Mouse (Mus musculus): ENCODE data around the gene Usp13. TPM values are rescaled to one million over a fixed set of nuclear protein-coding genes. Genes with fewer than 3 reads are reported as not detected.

Usp13 gene
- polyA plus RNA-seq (2012; rRNA removed), result 0.10 and 0.30 TPM in 2 replicates

- Histone ChIP-seq H3K36me3 (ENCODE audit: control insufficient read depth, insufficient read depth, low read length) (no peaks in the 10 kb centered on the region), H3K4me3 (ENCODE audit: low read depth, low read length) (peak within 1 kb of the TSS; percentile 60), H3K27ac (ENCODE audit: insufficient read depth, low read depth, low read length) (no peak within 1 kb of the TSS), H3K27me3 (ENCODE audit: control insufficient read depth, insufficient read depth, low read length) (peaks cover 2% of the 10 kb centered on the region; the same call in 1 of the 2 replicates), H3K4me1 (ENCODE audit: control insufficient read depth, insufficient read depth, insufficient read length, low read length) (no peaks in the 10 kb centered on the region)
- TF ChIP-seq POLR2A (IDR thresholded peaks at IDR 0.05; ENCODE audit: low read depth, low read length), result no peak
- no peak for TF ChIP-seq CTCF (IDR thresholded peaks at IDR 0.05; ENCODE audit: extremely low read depth, insufficient read length, insufficient replicate concordance, low read depth, low read length)
- 2% methylated on average over 84 of the region's 84 CpGs for WGBS
Measured at GRCm38 (mm10) chr3:32817357-32818326, at the start of gene Usp13. Gene Usp13, plus strand, starts transcription at chr3:32817546.

DNA sequence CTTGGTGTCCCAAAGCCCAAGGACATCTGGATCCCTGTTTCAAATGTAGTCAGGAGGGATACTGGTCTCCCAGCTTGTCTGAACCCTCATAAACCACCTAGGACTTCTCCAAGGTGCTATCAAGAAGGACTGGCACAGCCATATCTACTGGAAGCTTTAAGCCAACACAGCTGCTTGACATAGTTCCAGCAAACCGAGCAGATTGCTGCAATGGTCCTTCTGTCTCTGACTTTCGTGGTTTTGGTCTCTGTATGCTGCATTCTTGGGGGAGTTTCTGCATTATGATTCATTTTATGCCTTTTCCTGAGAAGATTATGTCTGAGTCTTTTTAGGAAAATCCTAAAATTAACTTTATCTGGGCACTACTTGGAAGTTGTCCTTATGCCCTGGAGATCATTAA is 46.6 kb upstream of the Usp13 start:
- no peaks in the 10 kb centered on the region for H3K36me3 ChIP-seq (ENCODE audit: control insufficient read depth, insufficient read depth, low read length)
- H3K27me3 ChIP-seq (ENCODE audit: control insufficient read depth, insufficient read depth, low read length), result no peaks in the 10 kb centered on the region
- WGBS, result 38% methylated on average over 2 of the region's 2 CpGs
- no peak overlapping the region for H3K27ac ChIP-seq (ENCODE audit: insufficient read depth, low read depth, low read length)
- H3K4me3 ChIP-seq (ENCODE audit: low read depth, low read length), result no peak overlapping the region
- TF ChIP-seq POLR2A (IDR thresholded peaks at IDR 0.05; ENCODE audit: low read depth, low read length), result no peak
- no peak for TF ChIP-seq CTCF (IDR thresholded peaks at IDR 0.05; ENCODE audit: extremely low read depth, insufficient read length, insufficient replicate concordance, low read depth, low read length)
- H3K4me1 ChIP-seq (ENCODE audit: control insufficient read depth, insufficient read depth, insufficient read length, low read length), result no peaks in the 10 kb centered on the region

- Histone ChIP-seq H3K4me1 (ENCODE audit: control insufficient read depth, insufficient read depth, insufficient read length, low read length) (no peaks in the 10 kb centered on the region), H3K36me3 (ENCODE audit: control insufficient read depth, insufficient read depth, low read length) (no peaks in the 10 kb centered on the region), H3K27me3 (ENCODE audit: control insufficient read depth, insufficient read depth, low read length) (peaks cover 2% of the 10 kb centered on the region; the same call in 1 of the 2 replicates), H3K27ac (ENCODE audit: insufficient read depth, low read depth, low read length) (no peak overlapping the region), H3K4me3 (ENCODE audit: low read depth, low read length) (peak overlapping the region; percentile 60)
- TF ChIP-seq CTCF (IDR thresholded peaks at IDR 0.05; ENCODE audit: extremely low read depth, insufficient read length, insufficient replicate concordance, low read depth, low read length) (no peak), POLR2A (IDR thresholded peaks at IDR 0.05; ENCODE audit: low read depth, low read length) (no peak)
- WGBS, result 5% methylated on average over 9 of the region's 9 CpGs
Measured at GRCm38 (mm10) chr3:32817001-32817356, 367 bp upstream of the Usp13 start.

GRCm38 (mm10) chr3:32818327-32818900 is 1.1 kb downstream of the Usp13 start:
- Histone ChIP-seq H3K4me3 (ENCODE audit: low read depth, low read length) (no peak overlapping the region), H3K36me3 (ENCODE audit: control insufficient read depth, insufficient read depth, low read length) (no peaks in the 10 kb centered on the region), H3K27me3 (ENCODE audit: control insufficient read depth, insufficient read depth, low read length) (peaks cover 2% of the 10 kb centered on the region; the same call in 1 of the 2 replicates), H3K4me1 (ENCODE audit: control insufficient read depth, insufficient read depth, insufficient read length, low read length) (no peaks in the 10 kb centered on the region), H3K27ac (ENCODE audit: insufficient read depth, low read depth, low read length) (no peak overlapping the region)
- no peak for TF ChIP-seq CTCF (IDR thresholded peaks at IDR 0.05; ENCODE audit: extremely low read depth, insufficient read length, insufficient replicate concordance, low read depth, low read length)
- TF ChIP-seq POLR2A (IDR thresholded peaks at IDR 0.05; ENCODE audit: low read depth, low read length), result no peak
- 9% methylated on average over 12 of the region's 12 CpGs for WGBS

DNA sequence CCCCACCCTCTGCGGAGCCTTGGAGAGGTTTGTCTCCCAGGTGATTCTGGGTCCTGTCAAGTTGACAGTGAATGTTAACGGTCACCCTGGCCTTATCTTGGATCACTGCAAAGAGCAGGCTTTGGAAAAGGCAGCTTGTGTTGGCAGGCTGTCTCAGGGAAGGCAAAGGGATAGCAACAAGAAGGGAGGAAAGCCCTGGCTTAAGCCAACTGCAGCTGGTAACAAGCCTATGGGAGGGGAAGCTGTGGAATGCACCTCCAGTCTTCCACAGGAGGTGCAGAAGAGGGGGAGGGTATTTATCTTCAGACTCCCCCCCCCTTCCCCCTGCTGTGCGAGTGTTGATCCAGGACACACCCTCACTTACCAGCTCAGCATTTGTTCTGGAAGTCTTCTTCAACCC is 5.3 kb downstream of the Usp13 start:
- Histone ChIP-seq H3K27me3 (ENCODE audit: control insufficient read depth, insufficient read depth, low read length) (0 out of 2 replicates have a peak, but pooled peaks cover 2% of the 10 kb centered on the region), H3K4me3 (ENCODE audit: low read depth, low read length) (no peak overlapping the region), H3K4me1 (ENCODE audit: control insufficient read depth, insufficient read depth, insufficient read length, low read length) (no peaks in the 10 kb centered on the region), H3K36me3 (ENCODE audit: control insufficient read depth, insufficient read depth, low read length) (no peaks in the 10 kb centered on the region), H3K27ac (ENCODE audit: insufficient read depth, low read depth, low read length) (no peak overlapping the region)
- TF ChIP-seq CTCF (IDR thresholded peaks at IDR 0.05; ENCODE audit: extremely low read depth, insufficient read length, insufficient replicate concordance, low read depth, low read length) (no peak), POLR2A (IDR thresholded peaks at IDR 0.05; ENCODE audit: low read depth, low read length) (no peak)
- WGBS, result 29% methylated on average over 3 of the region's 3 CpGs

DNA sequence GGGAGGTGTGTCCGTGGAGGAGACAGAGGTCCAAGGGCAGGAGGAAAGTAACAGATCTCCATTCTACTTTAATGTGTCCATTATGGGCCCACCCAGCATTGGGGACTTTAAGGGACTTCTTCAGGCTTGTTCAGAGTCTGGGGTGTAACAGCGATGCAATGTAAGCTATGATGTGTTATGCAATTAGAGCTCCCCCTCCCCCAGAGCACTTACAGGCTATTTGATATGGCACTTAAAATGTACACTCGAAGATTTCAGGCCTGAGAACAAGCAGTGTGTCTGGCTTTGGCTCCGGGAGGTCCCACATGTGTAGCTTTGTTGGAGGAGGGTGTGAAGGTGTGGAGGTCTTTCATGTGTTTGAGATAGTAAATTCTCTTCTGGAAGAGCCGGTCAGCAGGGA is 7.6 kb downstream of the Usp13 start:
- 81% methylated on average over 5 of the region's 5 CpGs for WGBS
- TF ChIP-seq POLR2A (IDR thresholded peaks at IDR 0.05; ENCODE audit: low read depth, low read length), result no peak
- no peak for TF ChIP-seq CTCF (IDR thresholded peaks at IDR 0.05; ENCODE audit: extremely low read depth, insufficient read length, insufficient replicate concordance, low read depth, low read length)
- H3K27me3 ChIP-seq (ENCODE audit: control insufficient read depth, insufficient read depth, low read length), result no peaks in the 10 kb centered on the region
- H3K4me1 ChIP-seq (ENCODE audit: control insufficient read depth, insufficient read depth, insufficient read length, low read length), result no peaks in the 10 kb centered on the region
- no peaks in the 10 kb centered on the region for H3K36me3 ChIP-seq (ENCODE audit: control insufficient read depth, insufficient read depth, low read length)
- H3K27ac ChIP-seq (ENCODE audit: insufficient read depth, low read depth, low read length), result no peak overlapping the region
- no peak overlapping the region for H3K4me3 ChIP-seq (ENCODE audit: low read depth, low read length)

- Histone ChIP-seq H3K4me3 (ENCODE audit: low read depth, low read length) (no peak overlapping the region), H3K27me3 (ENCODE audit: control insufficient read depth, insufficient read depth, low read length) (no peaks in the 10 kb centered on the region), H3K27ac (ENCODE audit: insufficient read depth, low read depth, low read length) (no peak overlapping the region), H3K36me3 (ENCODE audit: control insufficient read depth, insufficient read depth, low read length) (no peaks in the 10 kb centered on the region), H3K4me1 (ENCODE audit: control insufficient read depth, insufficient read depth, insufficient read length, low read length) (no peaks in the 10 kb centered on the region)
- no peak for TF ChIP-seq CTCF (IDR thresholded peaks at IDR 0.05; ENCODE audit: extremely low read depth, insufficient read length, insufficient replicate concordance, low read depth, low read length)
- TF ChIP-seq POLR2A (IDR thresholded peaks at IDR 0.05; ENCODE audit: low read depth, low read length), result no peak
- 80% methylated on average over 3 of the region's 3 CpGs for WGBS
Measured at GRCm38 (mm10) chr3:32825964-32826479, 8.7 kb downstream of the Usp13 start.

Data from small intestine, adult 2 months (tissue).